Mouse (Mus musculus) heart, embryonic 14.5 days (tissue): ENCODE measurements around the gene Gria2. TPM values are rescaled to one million over a fixed set of nuclear protein-coding genes. Genes with fewer than 3 reads are reported as not detected.

ENCODE experiments used
- ATAC-seq: fragments of 200-750 bp; cut with Nextera tagmentation; 2 replicates; pipeline ENCODE4 v1.8.0; 2017; ENCODE audit warnings: low read depth, moderate TSS enrichment; ENCODE audit not compliant: insufficient number of reproducible peaks, insufficient read depth, low FRiP score
- H3K27ac ChIP-seq, 2 experiments: fragments of 200-500 bp in 1 of 2; fragments of 300-500 bp in 1 of 2; sonication (generic) in 1 of 2; replicated peaks in 1 of 2; 2 replicates each; pipeline ENCODE4 v1.5.1; 2012 to 2014; ENCODE audit warnings: low read depth in 2 of 2, low read length in 2 of 2, control low read depth in 1 of 2, mild to moderate bottlenecking in 1 of 2, mixed read lengths in 1 of 2; ENCODE audit not compliant: control insufficient read depth in 1 of 2, insufficient read depth in 1 of 2
- H3K27me3 ChIP-seq: fragments of 300-500 bp; sonication (generic); 2 replicates; pipeline ENCODE4 v1.6.1; 2014; ENCODE audit warnings: mild to moderate bottlenecking, low read length, control low read depth; ENCODE audit not compliant: control insufficient read depth, insufficient read depth
- H3K36me3 ChIP-seq: fragments of 300-500 bp; sonication (generic); 2 replicates; pipeline ENCODE4 v1.6.1; 2014; ENCODE audit warnings: mild to moderate bottlenecking, control low read depth, low read length, mixed read lengths; ENCODE audit not compliant: control insufficient read depth, insufficient read depth
- H3K4me1 ChIP-seq, 2 experiments: fragments of 200-500 bp in 1 of 2; fragments of 300-500 bp in 1 of 2; sonication (generic) in 1 of 2; 2 replicates each; pipeline ENCODE4 v1.6.1; 2012 to 2014; ENCODE audit warnings: low read length in 2 of 2, control low read depth in 1 of 2, mixed read lengths in 1 of 2; ENCODE audit not compliant: control insufficient read depth in 2 of 2, insufficient read depth in 2 of 2
- H3K4me2 ChIP-seq: fragments of 300-500 bp; sonication (generic); 2 replicates; pipeline ENCODE4 v1.6.1; 2014; ENCODE audit warnings: mild to moderate bottlenecking, low read length
- H3K4me3 ChIP-seq, 2 experiments: fragments of 200-500 bp in 1 of 2; fragments of 300-500 bp in 1 of 2; sonication (generic) in 1 of 2; 2 replicates each; pipeline ENCODE4 v1.5.1; 2012 to 2014; ENCODE audit warnings: low read length in 2 of 2, mild to moderate bottlenecking in 2 of 2, control low read depth in 1 of 2, low read depth in 1 of 2, moderate library complexity in 1 of 2; ENCODE audit not compliant: control insufficient read depth in 1 of 2, insufficient read depth in 1 of 2
- H3K9ac ChIP-seq: fragments of 300-500 bp; sonication (generic); 2 replicates; pipeline ENCODE4 v1.6.1; 2014; ENCODE audit warnings: mild to moderate bottlenecking, low read length
- H3K9me3 ChIP-seq: fragments of 300-500 bp; sonication (generic); 2 replicates; pipeline ENCODE4 v1.6.1; 2016; ENCODE audit warnings: low read length, control low read depth; ENCODE audit not compliant: control insufficient read depth
- WGBS: fragments of 180-500 bp; shearing (Covaris S2); extraction: QIAGEN DNeasy Blood & Tissue Kit; methylation state at CpG from one replicate; pipeline ENCODE4 v1.1.7; 2014; 5-methylcytosine and 5-hydroxymethylcytosine counted together
- polyA plus RNA-seq: library from polyadenylated mRNA; unstranded; fragments of >200 nt; fragmentation: Nextera tagmentation; extraction: Ambion mirVana; gene quantifications from 2 replicates; pipeline ENCODE4 v1.2.1, GENCODE M21; 2014

Gria2 gene
- polyA plus RNA-seq, 1 experiment from 2014 or later, result 1.2 TPM

GRCm38 (mm10) chr3:80797935-80798334 is 4.7 kb downstream of the Gria2 start:
- H3K4me2 ChIP-seq, result no peak overlapping the region
- peaks cover 7 to 17% of the 10 kb centered on the region in 2 experiments; a peak in 3 of 4 replicates for H3K4me1 ChIP-seq
- no peaks in the 10 kb centered on the region for H3K36me3 ChIP-seq
- peaks cover 35% of the 10 kb centered on the region for H3K27me3 ChIP-seq
- ATAC-seq, result no peak
- no peak overlapping the region for H3K4me3 ChIP-seq
- no peak overlapping the region for H3K27ac ChIP-seq
- H3K9me3 ChIP-seq, result no peaks in the 10 kb centered on the region
- WGBS, result 75% methylated on average over 1 of the region's 1 CpGs
- no peak overlapping the region for H3K9ac ChIP-seq

GRCm38 (mm10) chr3:80796764-80797163 is 5.9 kb downstream of the Gria2 start:
- H3K4me3 ChIP-seq, result no peak overlapping the region
- no peak overlapping the region for H3K9ac ChIP-seq
- H3K27ac ChIP-seq, result no peak overlapping the region
- no peaks in the 10 kb centered on the region for H3K36me3 ChIP-seq
- H3K4me1 ChIP-seq, result peaks cover 6 to 13% of the 10 kb centered on the region in 2 experiments; a peak in 3 of 4 replicates
- ATAC-seq, result no peak
- no peaks in the 10 kb centered on the region for H3K9me3 ChIP-seq
- no peak overlapping the region for H3K4me2 ChIP-seq
- peaks cover 25% of the 10 kb centered on the region for H3K27me3 ChIP-seq

DNA sequence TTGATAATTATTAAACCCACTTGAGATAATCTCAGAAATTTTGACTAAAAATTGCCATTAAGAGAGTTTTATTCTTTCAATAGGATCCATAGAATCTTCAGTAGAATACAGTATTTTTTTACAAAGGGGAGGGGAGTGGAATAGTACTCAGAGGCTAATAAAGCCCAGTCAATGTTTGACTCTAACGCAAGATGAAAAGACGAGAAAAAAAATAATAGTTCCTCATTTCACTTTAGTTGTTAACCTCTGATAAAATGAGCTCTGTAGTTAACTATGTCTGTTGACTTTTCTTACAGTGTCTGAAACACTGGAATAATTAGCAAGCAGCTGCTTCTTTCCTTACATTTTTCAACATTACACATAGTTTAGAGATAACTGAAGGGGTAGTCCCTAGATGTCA is 7.4 kb downstream of the Gria2 start:
- Histone ChIP-seq H3K4me1 (peaks cover 0 to 3% of the 10 kb centered on the region in 2 experiments; a peak in 3 of 4 replicates), H3K9me3 (no peaks in the 10 kb centered on the region), H3K27ac (no peak overlapping the region), H3K4me3 (no peak overlapping the region), H3K4me2 (no peak overlapping the region), H3K27me3 (peaks cover 10% of the 10 kb centered on the region), H3K9ac (no peak overlapping the region), H3K36me3 (no peaks in the 10 kb centered on the region)
- no peak for ATAC-seq
- 78% methylated on average over 2 of the region's 2 CpGs for WGBS

DNA sequence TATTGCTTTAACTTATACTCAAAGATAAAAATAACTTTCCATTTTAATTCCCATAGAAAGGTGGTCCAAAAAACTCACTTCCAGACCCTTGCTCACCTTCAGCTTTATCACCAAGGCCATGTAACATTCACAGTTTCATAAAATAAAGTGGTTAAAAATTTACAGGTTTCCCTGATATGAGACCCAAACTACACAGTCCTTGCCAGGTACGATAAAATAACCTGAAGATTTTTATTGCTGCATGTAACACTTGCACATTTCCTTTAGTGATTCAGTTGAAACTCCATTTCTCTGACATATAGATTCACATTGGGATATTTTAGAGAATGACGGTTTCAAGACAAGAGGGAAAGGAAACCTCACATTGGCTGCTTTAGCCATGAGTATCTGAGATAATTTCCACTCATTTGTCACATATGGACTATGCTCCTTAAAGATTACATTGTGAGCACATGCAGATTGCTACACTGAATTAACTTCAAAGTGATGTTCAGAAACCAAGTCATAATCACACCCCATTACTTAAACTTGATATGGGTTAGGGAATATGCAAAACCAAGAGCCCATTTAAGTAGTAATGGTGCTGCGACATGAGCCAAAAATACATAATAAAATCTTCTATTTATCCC is 15.4 kb downstream of the Gria2 start:
- WGBS, result 81% methylated on average over 3 of the region's 3 CpGs
- Histone ChIP-seq H3K4me1 (no peaks in the 10 kb centered on the region), H3K9ac (no peak overlapping the region), H3K9me3 (no peaks in the 10 kb centered on the region), H3K27ac (no peak overlapping the region), H3K27me3 (no peaks in the 10 kb centered on the region), H3K36me3 (no peaks in the 10 kb centered on the region), H3K4me2 (no peak overlapping the region), H3K4me3 (no peak overlapping the region)
- no peak for ATAC-seq

DNA sequence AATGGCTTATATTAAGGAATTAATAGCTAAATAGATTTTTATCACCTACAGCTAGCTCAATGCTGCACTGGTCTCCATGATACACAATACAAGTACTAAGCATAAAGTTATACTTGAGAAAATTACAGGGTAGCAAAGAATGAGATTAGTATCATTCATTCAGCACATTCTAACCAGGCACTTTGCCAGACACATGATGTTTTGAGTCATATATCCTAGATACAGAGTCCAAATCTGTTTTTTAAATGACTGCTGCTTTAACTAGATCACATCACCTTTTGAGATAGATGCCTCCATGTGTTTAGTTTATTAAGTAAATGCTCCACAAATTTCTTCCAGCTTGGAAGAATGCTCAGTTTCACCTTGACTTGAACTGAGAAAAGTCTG is 21.5 kb downstream of the Gria2 start:
- Histone ChIP-seq H3K4me2 (no peak overlapping the region), H3K9ac (no peak overlapping the region), H3K27me3 (no peaks in the 10 kb centered on the region), H3K4me1 (no peaks in the 10 kb centered on the region), H3K27ac (no peak overlapping the region), H3K4me3 (no peak overlapping the region), H3K36me3 (no peaks in the 10 kb centered on the region), H3K9me3 (no peaks in the 10 kb centered on the region)
- no peak for ATAC-seq

- no peaks in the 10 kb centered on the region for H3K4me1 ChIP-seq
- ATAC-seq, result no peak
- H3K4me2 ChIP-seq, result no peak overlapping the region
- H3K36me3 ChIP-seq, result no peaks in the 10 kb centered on the region
- no peak overlapping the region for H3K4me3 ChIP-seq
- H3K27me3 ChIP-seq, result no peaks in the 10 kb centered on the region
- no peak overlapping the region for H3K9ac ChIP-seq
- no peak overlapping the region for H3K27ac ChIP-seq
- H3K9me3 ChIP-seq, result no peaks in the 10 kb centered on the region
- 71% methylated on average over 4 of the region's 4 CpGs for WGBS
Observed at GRCm38 (mm10) chr3:80780383-80781143, 22.1 kb downstream of the Gria2 start.

GRCm38 (mm10) chr3:80776628-80777027 is 26.0 kb downstream of the Gria2 start:
- Histone ChIP-seq H3K4me3 (no peak overlapping the region), H3K9ac (no peak overlapping the region), H3K4me2 (no peak overlapping the region), H3K9me3 (no peaks in the 10 kb centered on the region), H3K4me1 (no peaks in the 10 kb centered on the region), H3K27ac (no peak overlapping the region), H3K27me3 (no peaks in the 10 kb centered on the region), H3K36me3 (no peaks in the 10 kb centered on the region)
- no peak for ATAC-seq
- WGBS, result 64% methylated on average over 2 of the region's 2 CpGs
